Mouse (Mus musculus): ENCODE data around the gene Thap2. TPM values are rescaled to one million over a fixed set of nuclear protein-coding genes. Genes with fewer than 3 reads are reported as not detected.
A peak's percentile ranks its signal among the peaks of the same experiment; 100 is the strongest.

The Thap2 gene
- polyA plus RNA-seq, 1 experiment = 3.0 TPM

GRCm38 (mm10) chr10:115323295-115323694, 60.9 kb downstream of the Thap2 start:
- no peaks in the 10 kb centered on the region for H3K27me3 ChIP-seq (ENCODE audit: control insufficient read depth, insufficient read depth, low read length)
- H3K36me3 ChIP-seq (ENCODE audit: control insufficient read depth, insufficient read depth, low read length) = no peaks in the 10 kb centered on the region
- TF ChIP-seq CTCF (IDR thresholded peaks at IDR 0.05; ENCODE audit: control insufficient read depth, insufficient read depth, insufficient replicate concordance, low read depth, low read length) = peak; percentile 37; the same call in 1 of the 2 replicates
- TF ChIP-seq POLR2A (IDR thresholded peaks at IDR 0.05; ENCODE audit: control insufficient read depth, low read depth, low read length) = no peak
- peaks cover 2% of the 10 kb centered on the region; the same call in 1 of the 2 replicates for H3K4me1 ChIP-seq (ENCODE audit: control insufficient read depth, insufficient read depth, low read length)
- H3K4me3 ChIP-seq (ENCODE audit: control insufficient read depth, low read depth, low read length) = no peak overlapping the region
- H3K27ac ChIP-seq (ENCODE audit: control insufficient read depth, insufficient read depth, low read depth, low read length) = no peak overlapping the region

DNA sequence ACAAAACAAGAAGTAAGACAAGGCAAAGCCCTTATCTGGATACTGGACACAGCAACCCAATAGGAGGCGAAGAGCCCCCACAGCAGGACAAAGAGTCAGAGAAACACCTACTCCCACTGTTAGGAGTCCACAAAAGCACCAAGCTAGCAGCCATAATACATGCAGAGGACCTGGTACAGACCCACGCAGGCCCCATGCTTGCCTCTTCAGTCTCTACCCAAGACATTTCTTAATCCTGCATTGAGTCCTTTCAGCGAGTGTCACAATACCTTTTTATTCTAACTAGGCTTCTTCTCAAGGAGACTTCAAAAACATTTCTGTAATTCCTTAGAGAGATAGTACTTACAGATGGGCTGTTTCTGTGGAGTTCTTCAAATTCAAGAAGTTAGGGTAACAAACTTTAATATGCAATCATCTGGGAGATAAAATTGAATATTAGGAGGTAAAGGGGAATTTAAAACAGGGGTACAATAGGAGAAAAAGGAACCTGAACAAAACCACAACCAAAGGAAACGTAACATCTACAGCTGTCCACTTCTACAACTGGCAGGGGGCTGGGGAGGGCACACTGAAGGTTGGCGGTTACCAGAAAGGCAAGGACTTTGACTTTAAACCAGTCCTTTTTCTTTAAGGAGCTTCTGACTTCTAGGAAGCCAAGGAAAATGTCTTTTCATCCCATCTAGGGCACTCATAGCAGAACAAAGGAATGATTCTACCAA, 62.8 kb downstream of the Thap2 start:
- H3K36me3 ChIP-seq (ENCODE audit: control insufficient read depth, insufficient read depth, low read length) = no peaks in the 10 kb centered on the region
- H3K27me3 ChIP-seq (ENCODE audit: control insufficient read depth, insufficient read depth, low read length) = no peaks in the 10 kb centered on the region
- no peak overlapping the region for H3K27ac ChIP-seq (ENCODE audit: control insufficient read depth, insufficient read depth, low read depth, low read length)
- no peaks in the 10 kb centered on the region for H3K4me1 ChIP-seq (ENCODE audit: control insufficient read depth, insufficient read depth, low read length)
- TF ChIP-seq CTCF (IDR thresholded peaks at IDR 0.05; ENCODE audit: control insufficient read depth, insufficient read depth, insufficient replicate concordance, low read depth, low read length) = no peak
- no peak for TF ChIP-seq POLR2A (IDR thresholded peaks at IDR 0.05; ENCODE audit: control insufficient read depth, low read depth, low read length)
- no peak overlapping the region for H3K4me3 ChIP-seq (ENCODE audit: control insufficient read depth, low read depth, low read length)

Other genes with a start within 250 kb of the Thap2 start
- gene Tph2, start 199.4 kb downstream of the Thap2 start, polyA plus RNA-seq (2012; rRNA removed) = 0.59 and 0.75 TPM in 2 replicates
- 38.4 and 41.5 TPM in 2 replicates for gene Tbc1d15, start 133.0 kb downstream of the Thap2 start, polyA plus RNA-seq (2012; rRNA removed)
- 6.7 and 8.3 TPM in 2 replicates for gene Rab21, start 68.8 kb downstream of the Thap2 start, polyA plus RNA-seq (2012; rRNA removed)
- gene Tmem19, start 21.9 kb downstream of the Thap2 start, polyA plus RNA-seq (2012; rRNA removed) = 6.0 and 6.8 TPM in 2 replicates
- 25.2 and 36.1 TPM in 2 replicates for gene Zfc3h1, start 516 bp upstream of the Thap2 start, polyA plus RNA-seq (2012; rRNA removed)
- not detected in 2 replicates for gene A930009A15Rik, start 185.5 kb upstream of the Thap2 start, polyA plus RNA-seq (2012; rRNA removed)
- 0.05 and 0.40 TPM in 2 replicates for gene Lgr5, start 203.3 kb upstream of the Thap2 start, polyA plus RNA-seq (2012; rRNA removed)

All from testis, adult 2 months (tissue).